Mouse (Mus musculus): ENCODE data around the gene Atxn7l1. TPM values are rescaled to one million over a fixed set of nuclear protein-coding genes. Genes with fewer than 3 reads are reported as not detected.
A peak's percentile ranks its signal among the peaks of the same experiment; 100 is the strongest.

Gene Atxn7l1
- 3.9 and 4.9 TPM in 2 replicates for total RNA-seq (2012; rRNA removed)

DNA sequence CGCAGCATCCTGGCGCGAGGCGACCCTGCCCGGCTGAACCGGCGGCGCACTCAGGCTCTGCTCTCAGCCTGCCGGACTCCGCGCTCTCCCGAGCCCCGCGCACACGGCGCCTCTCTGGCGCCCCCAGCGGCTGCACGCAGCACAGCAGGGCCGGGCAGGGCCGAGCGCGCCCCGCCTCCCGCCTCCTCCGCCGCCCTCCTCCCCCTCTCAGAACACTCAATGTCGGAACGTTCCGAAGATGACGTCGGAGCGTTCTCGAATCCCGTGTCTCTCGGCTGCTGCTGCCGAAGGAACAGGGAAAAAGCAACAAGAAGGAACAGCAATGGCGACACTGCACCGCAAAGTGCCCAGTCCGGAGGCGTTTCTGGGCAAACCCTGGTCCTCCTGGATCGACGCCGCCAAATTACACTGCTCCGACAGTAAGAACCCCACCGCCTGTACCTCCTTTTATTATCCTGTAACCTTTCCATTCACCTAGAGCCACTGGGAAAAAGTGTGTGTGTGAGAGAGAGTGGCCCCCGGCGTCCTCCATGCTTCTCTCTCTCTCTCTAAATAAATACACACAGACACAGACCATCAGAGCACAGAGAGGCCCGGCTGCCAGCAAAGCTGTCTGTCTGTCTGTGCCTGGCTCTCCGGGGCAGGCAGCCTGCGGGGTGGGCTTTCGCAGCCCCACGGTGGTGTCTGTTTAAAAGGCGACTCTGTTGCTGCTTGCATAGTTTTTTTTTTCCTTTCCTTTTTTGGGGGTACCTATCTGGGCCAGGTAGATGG, at the start of gene Atxn7l1:
Gene Atxn7l1, plus strand, starts transcription at position 197 of the 771 bp plus-strand sequence.
- in situ Hi-C loops (cut with MboI; ENCODE audit: low sequenced_read_pairs in 2 of 2, unreplicated experiment in 2 of 2) = no loop called here
- TF ChIP-seq MAFK (IDR thresholded peaks at IDR 0.05; ENCODE audit: insufficient read depth, low read depth, low read length) = no peak
- TF ChIP-seq ZNF384 (IDR thresholded peaks at IDR 0.05; ENCODE audit: low read depth, low read length) = no peak
- TF ChIP-seq HCFC1 (IDR thresholded peaks at IDR 0.05; ENCODE audit: borderline replicate concordance, insufficient read depth, low read length) = no peak
- TF ChIP-seq CHD2 (IDR thresholded peaks at IDR 0.05; ENCODE audit: low read depth, low read length) = no peak
- no peak for TF ChIP-seq ZC3H11A (IDR thresholded peaks at IDR 0.05; ENCODE audit: borderline replicate concordance, low read depth, low read length)
- Histone ChIP-seq H3K9me3 (ENCODE audit: control insufficient read depth, insufficient read depth, low read depth, low read length) (no peaks in the 10 kb centered on the region), H3K27ac (ENCODE audit: insufficient read depth, low read depth, low read length, poor library complexity, severe bottlenecking) (no peak within 1 kb of the TSS), H3K4me3 (ENCODE audit: insufficient read depth in 1 of 2, low read depth in 1 of 2, low read length in 2 of 2, poor library complexity in 1 of 2, severe bottlenecking in 1 of 2) (peak within 1 kb of the TSS; percentile 76 to 85), H3K36me3 (ENCODE audit: control insufficient read depth, insufficient read depth, low read length, poor library complexity, severe bottlenecking) (no peaks in the 10 kb centered on the region; the same call in 1 of the 2 replicates), H3K4me1 (ENCODE audit: control insufficient read depth in 2 of 2, insufficient read depth in 2 of 2, low read length in 2 of 2, poor library complexity in 1 of 2) (peaks cover 0 to 11% of the 10 kb centered on the region in 2 experiments; a peak in 1 of 4 replicates), H3K9ac (ENCODE audit: insufficient read depth, low read depth, low read length, poor library complexity, severe bottlenecking) (peak within 1 kb of the TSS; percentile 85)
- peak; percentile 81 for DNase-seq (ENCODE audit: low read depth, low spot score)

GRCm38 (mm10) chr12:33101627-33102026, 45.9 kb upstream of the Atxn7l1 start:
- H3K27ac ChIP-seq (ENCODE audit: insufficient read depth, low read depth, low read length, poor library complexity, severe bottlenecking) = no peak overlapping the region
- no peaks in the 10 kb centered on the region; the same call in 1 of the 2 replicates for H3K9me3 ChIP-seq (ENCODE audit: control insufficient read depth, insufficient read depth, low read depth, low read length)
- H3K36me3 ChIP-seq (ENCODE audit: control insufficient read depth, insufficient read depth, low read length, poor library complexity, severe bottlenecking) = no peaks in the 10 kb centered on the region
- DNase-seq (ENCODE audit: low read depth, low spot score) = no peak
- in situ Hi-C loops (cut with MboI; ENCODE audit: low sequenced_read_pairs in 2 of 2, unreplicated experiment in 2 of 2) = no loop called here
- H3K4me3 ChIP-seq (ENCODE audit: insufficient read depth in 1 of 2, low read depth in 1 of 2, low read length in 2 of 2, poor library complexity in 1 of 2, severe bottlenecking in 1 of 2) = no peak overlapping the region
- no peak for TF ChIP-seq ZC3H11A (IDR thresholded peaks at IDR 0.05; ENCODE audit: borderline replicate concordance, low read depth, low read length)
- TF ChIP-seq MAFK (IDR thresholded peaks at IDR 0.05; ENCODE audit: insufficient read depth, low read depth, low read length) = no peak
- TF ChIP-seq CHD2 (IDR thresholded peaks at IDR 0.05; ENCODE audit: low read depth, low read length) = no peak
- no peak for TF ChIP-seq ZNF384 (IDR thresholded peaks at IDR 0.05; ENCODE audit: low read depth, low read length)
- TF ChIP-seq HCFC1 (IDR thresholded peaks at IDR 0.05; ENCODE audit: borderline replicate concordance, insufficient read depth, low read length) = no peak
- no peak overlapping the region for H3K9ac ChIP-seq (ENCODE audit: insufficient read depth, low read depth, low read length, poor library complexity, severe bottlenecking)
- no peaks in the 10 kb centered on the region for H3K4me1 ChIP-seq (ENCODE audit: control insufficient read depth in 2 of 2, insufficient read depth in 2 of 2, low read length in 2 of 2, poor library complexity in 1 of 2)

- no peaks in the 10 kb centered on the region for H3K4me1 ChIP-seq (ENCODE audit: control insufficient read depth in 2 of 2, insufficient read depth in 2 of 2, low read length in 2 of 2, poor library complexity in 1 of 2)
- no peak for DNase-seq (ENCODE audit: low read depth, low spot score)
- no peak for TF ChIP-seq CHD2 (IDR thresholded peaks at IDR 0.05; ENCODE audit: low read depth, low read length)
- no peak for TF ChIP-seq HCFC1 (IDR thresholded peaks at IDR 0.05; ENCODE audit: borderline replicate concordance, insufficient read depth, low read length)
- no peak for TF ChIP-seq ZC3H11A (IDR thresholded peaks at IDR 0.05; ENCODE audit: borderline replicate concordance, low read depth, low read length)
- TF ChIP-seq MAFK (IDR thresholded peaks at IDR 0.05; ENCODE audit: insufficient read depth, low read depth, low read length) = no peak
Observed at GRCm38 (mm10) chr12:33102342-33103115, 45.0 kb upstream of the Atxn7l1 start.

GRCm38 (mm10) chr12:33105724-33106123, 41.8 kb upstream of the Atxn7l1 start:
- H3K27ac ChIP-seq (ENCODE audit: insufficient read depth, low read depth, low read length, poor library complexity, severe bottlenecking) = no peak overlapping the region
- in situ Hi-C loops (cut with MboI; ENCODE audit: low sequenced_read_pairs in 2 of 2, unreplicated experiment in 2 of 2) = no loop called here
- no peak for DNase-seq (ENCODE audit: low read depth, low spot score)
- no peak overlapping the region for H3K9ac ChIP-seq (ENCODE audit: insufficient read depth, low read depth, low read length, poor library complexity, severe bottlenecking)
- TF ChIP-seq MAFK (IDR thresholded peaks at IDR 0.05; ENCODE audit: insufficient read depth, low read depth, low read length) = no peak
- TF ChIP-seq CHD2 (IDR thresholded peaks at IDR 0.05; ENCODE audit: low read depth, low read length) = no peak
- no peak for TF ChIP-seq HCFC1 (IDR thresholded peaks at IDR 0.05; ENCODE audit: borderline replicate concordance, insufficient read depth, low read length)
- no peak for TF ChIP-seq ZNF384 (IDR thresholded peaks at IDR 0.05; ENCODE audit: low read depth, low read length)
- no peak for TF ChIP-seq ZC3H11A (IDR thresholded peaks at IDR 0.05; ENCODE audit: borderline replicate concordance, low read depth, low read length)
- no peak overlapping the region for H3K4me3 ChIP-seq (ENCODE audit: insufficient read depth in 1 of 2, low read depth in 1 of 2, low read length in 2 of 2, poor library complexity in 1 of 2, severe bottlenecking in 1 of 2)
- H3K36me3 ChIP-seq (ENCODE audit: control insufficient read depth, insufficient read depth, low read length, poor library complexity, severe bottlenecking) = no peaks in the 10 kb centered on the region
- H3K4me1 ChIP-seq (ENCODE audit: control insufficient read depth in 2 of 2, insufficient read depth in 2 of 2, low read length in 2 of 2, poor library complexity in 1 of 2) = no peaks in the 10 kb centered on the region
- H3K9me3 ChIP-seq (ENCODE audit: control insufficient read depth, insufficient read depth, low read depth, low read length) = no peaks in the 10 kb centered on the region; the same call in 1 of the 2 replicates

More at GRCm38 (mm10) chr12:33102342-33103115, 45.0 kb upstream of the Atxn7l1 start:
- no peak overlapping the region for H3K4me3 ChIP-seq (ENCODE audit: insufficient read depth in 1 of 2, low read depth in 1 of 2, low read length in 2 of 2, poor library complexity in 1 of 2, severe bottlenecking in 1 of 2)
- no peak overlapping the region for H3K9ac ChIP-seq (ENCODE audit: insufficient read depth, low read depth, low read length, poor library complexity, severe bottlenecking)
- no peak overlapping the region for H3K27ac ChIP-seq (ENCODE audit: insufficient read depth, low read depth, low read length, poor library complexity, severe bottlenecking)
- no peaks in the 10 kb centered on the region; the same call in 1 of the 2 replicates for H3K9me3 ChIP-seq (ENCODE audit: control insufficient read depth, insufficient read depth, low read depth, low read length)
- no peaks in the 10 kb centered on the region for H3K36me3 ChIP-seq (ENCODE audit: control insufficient read depth, insufficient read depth, low read length, poor library complexity, severe bottlenecking)
- in situ Hi-C loops (cut with MboI; ENCODE audit: low sequenced_read_pairs in 2 of 2, unreplicated experiment in 2 of 2) = no loop called here
